Mouse (Mus musculus) heart, postnatal 0 days (tissue): ENCODE measurements at regions not wholly inside any gene's neighbourhood (a gene's known extent, or its start where the extent isn't known, plus 50 kb on each side); places are given as distances from the start of the nearest gene placed in this dataset.
"Not testable (repeated sequence)": the region's sequence is repeated elsewhere in the genome, so short reads cannot be mapped to it uniquely, and the experiment has no call there.

Experiments used
- CTCF ChIP-seq: IDR thresholded peaks from 2 replicates; pipeline ENCODE4 v1.5.1; 2016; ENCODE audit warnings: antibody characterized with exemption, control low read depth, low read depth
- EP300 ChIP-seq: IDR thresholded peaks from 2 replicates; pipeline ENCODE4 v1.6.1; 2016; ENCODE audit warnings: antibody characterized with exemption, low read depth

DNA sequence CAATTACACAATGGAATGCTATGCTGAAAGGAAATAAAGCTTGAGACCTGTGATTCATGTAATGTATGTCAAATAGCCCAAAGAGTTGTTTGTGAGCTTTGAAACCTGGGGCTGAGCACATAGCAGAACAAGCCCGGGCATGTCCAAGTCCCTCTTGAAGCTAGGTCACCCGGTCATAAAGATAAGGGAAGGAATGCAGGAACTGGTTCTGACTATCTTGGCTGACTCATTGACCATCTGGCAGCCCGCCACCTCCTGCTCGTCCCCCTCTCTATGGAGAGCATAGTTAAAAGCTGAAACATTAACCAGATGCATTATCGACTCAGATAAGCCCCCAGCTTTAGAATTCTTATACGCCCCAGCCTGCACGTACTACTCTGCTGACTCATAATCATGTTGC is 1208.1 kb downstream of the Hace1 start:
- TF ChIP-seq CTCF = not testable (repeated sequence)
- TF ChIP-seq EP300 = peak; percentile 76; the same call in 1 of the 2 replicates
